Mouse (Mus musculus) liver, postnatal 0 days (tissue): ENCODE data around the gene Kcnb1.

Source experiments
- CTCF ChIP-seq: sonication (generic); IDR thresholded peaks from 2 replicates; pipeline ENCODE4 v1.5.1; 2016; ENCODE audit warnings: antibody characterized with exemption, low read depth
- EP300 ChIP-seq: IDR thresholded peaks from 2 replicates; pipeline ENCODE4 v1.6.1; 2016; ENCODE audit warnings: antibody characterized with exemption, low read depth, mild to moderate bottlenecking

DNA sequence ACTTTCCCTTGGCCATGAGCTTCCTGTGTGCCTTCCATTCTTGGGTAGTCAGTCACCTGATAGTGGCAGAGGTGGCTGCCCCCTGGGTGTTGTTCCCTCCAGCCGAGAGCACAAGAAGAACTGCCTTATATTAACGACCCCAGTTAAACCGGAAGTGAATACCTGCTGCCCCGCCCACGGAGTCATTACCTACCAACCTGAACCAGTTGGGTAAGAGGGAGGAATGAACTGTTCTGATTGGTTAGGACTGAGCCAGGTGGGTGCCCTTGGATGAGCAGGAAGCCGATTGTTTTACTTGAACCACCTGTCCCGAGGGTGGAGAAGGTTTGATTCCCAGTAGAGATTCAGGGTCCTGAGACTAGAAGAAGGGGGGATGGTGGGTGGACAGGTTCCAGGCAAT lies 111.5 kb downstream of the Kcnb1 start:
- no peak for TF ChIP-seq CTCF
- no peak for TF ChIP-seq EP300
